ENCODE assay signal across 9 mouse cellular contexts in the genomic region with DNA sequence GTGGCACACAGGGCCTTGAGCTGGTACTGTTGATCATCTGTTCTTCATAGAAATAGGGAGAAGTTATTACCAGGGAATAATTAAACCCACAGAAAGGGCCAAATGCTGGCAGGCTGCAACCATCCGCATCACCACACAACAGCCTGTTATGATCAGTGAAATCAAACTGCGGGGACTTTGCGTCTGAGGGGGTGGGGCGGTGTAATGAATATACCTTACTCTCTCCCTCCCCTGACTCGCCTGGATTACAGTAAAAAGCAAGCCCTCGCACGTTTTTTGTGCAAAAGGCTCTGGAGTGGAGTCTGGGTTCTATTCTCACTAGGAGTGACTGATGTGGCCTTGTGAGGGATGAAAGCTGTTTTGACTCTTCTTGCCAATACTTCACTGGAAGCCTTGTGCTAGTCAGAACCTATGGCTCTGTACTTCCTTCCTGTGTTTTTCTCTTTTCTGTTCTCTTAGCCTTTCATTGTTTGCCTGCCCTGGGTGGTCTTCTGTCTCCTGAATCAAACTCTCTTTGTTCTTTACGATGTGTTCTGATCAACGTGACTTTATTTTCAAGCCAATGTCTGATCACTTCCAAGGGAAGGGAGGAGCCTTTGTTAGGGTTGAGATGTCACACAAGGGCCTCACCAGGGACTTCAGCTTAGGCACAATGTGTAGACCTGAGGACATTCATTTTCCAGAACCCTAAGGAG.
DNase-seq lines count a peak whose midpoint lies in the region; ATAC-seq lines count a peak whose summit lies in the region.
"Had no signal": no experiment of that assay in that cellular context is flagged by ENCODE, and none has a peak within 500 bp of the region (broad histone marks: within the 10 kb centered on the region; RNA-seq: fewer than 3 reads in every experiment).

No protein-coding gene starts in this region.

- no peak for ATAC-seq in hindbrain, embryonic 13.5 days (ENCODE audit: low FRiP score)
- ATAC-seq in midbrain, embryonic 15.5 days (replicated peaks): 0 out of 2 replicates have a peak, but pooled peaks have one; percentile 7

- peak overlapping the region; percentile 66 for H3K27ac ChIP-seq in hindbrain, embryonic 13.5 days
- H3K27ac ChIP-seq in midbrain, embryonic 15.5 days: no peak overlapping the region
- H3K27ac ChIP-seq: liver, embryonic 15.5 days had no signal

- DNase-seq in embryo, embryonic 11 days: peak; percentile 31
- DNase-seq in embryo, embryonic 10 days (ENCODE audit: low spot score): no peak
- DNase-seq in layer of hippocampus, adult 18-20 months (ENCODE audit: low spot score in 2 of 2): peak; percentile 48 to 73
- DNase-seq in layer of hippocampus, adult 9-10 months (ENCODE audit: low spot score): no peak
- no peak for DNase-seq in thymus, postnatal 10 days (ENCODE audit: low spot score in 2 of 2)
- DNase-seq in left cerebral cortex, postnatal 14 days (ENCODE audit: low spot score in 2 of 2): no peak

- no peak overlapping the region for H3K9ac ChIP-seq in hindbrain, embryonic 13.5 days
- H3K9ac ChIP-seq in midbrain, embryonic 15.5 days: no peak overlapping the region
- H3K9ac ChIP-seq: liver, embryonic 15.5 days had no signal

- H3K9me3 ChIP-seq in hindbrain, embryonic 13.5 days: no peaks in the 10 kb centered on the region
- H3K9me3 ChIP-seq in midbrain, embryonic 15.5 days: no peaks in the 10 kb centered on the region
- H3K9me3 ChIP-seq: liver, embryonic 15.5 days had no signal

- 39% methylated on average over 9 of the region's 9 CpGs for WGBS in hindbrain, embryonic 13.5 days
- 48% methylated on average over 9 of the region's 9 CpGs for WGBS in midbrain, embryonic 15.5 days

- no peak overlapping the region for H3K4me2 ChIP-seq in hindbrain, embryonic 13.5 days
- no peak overlapping the region for H3K4me2 ChIP-seq in midbrain, embryonic 15.5 days
- H3K4me2 ChIP-seq: liver, embryonic 15.5 days had no signal

- H3K4me3 ChIP-seq in hindbrain, embryonic 13.5 days: no peak overlapping the region
- H3K4me3 ChIP-seq in midbrain, embryonic 15.5 days: no peak overlapping the region
- H3K4me3 ChIP-seq: liver, embryonic 15.5 days had no signal

- H3K4me1 ChIP-seq in hindbrain, embryonic 13.5 days (replicated peaks): peaks cover 38% of the 10 kb centered on the region
- peaks cover 18% of the 10 kb centered on the region for H3K4me1 ChIP-seq in midbrain, embryonic 15.5 days
- H3K4me1 ChIP-seq: liver, embryonic 15.5 days had no signal

- intact Hi-C loops in left cerebral cortex, postnatal 14 days (cut with DNase I): no loop called here

- no peaks in the 10 kb centered on the region for H3K27me3 ChIP-seq in hindbrain, embryonic 13.5 days
- H3K27me3 ChIP-seq in midbrain, embryonic 15.5 days (replicated peaks): no peaks in the 10 kb centered on the region
- H3K27me3 ChIP-seq: liver, embryonic 15.5 days had no signal

- no peaks in the 10 kb centered on the region for H3K36me3 ChIP-seq in hindbrain, embryonic 13.5 days
- no peaks in the 10 kb centered on the region for H3K36me3 ChIP-seq in midbrain, embryonic 15.5 days (replicated peaks)
- H3K36me3 ChIP-seq: liver, embryonic 15.5 days had no signal

Comparison
In these comparisons a context has a peak if more than half of its experiments do, and no peak if none do; other contexts are left out.
1. DNase-seq: peak in embryo, embryonic 11 days (single experiment) and layer of hippocampus, adult 18-20 months (2 of 2); none in embryo, embryonic 10 days (single experiment), layer of hippocampus, adult 9-10 months (single experiment), thymus, postnatal 10 days (0 of 2) and left cerebral cortex, postnatal 14 days (0 of 2).